Mouse (Mus musculus): ENCODE data around the gene Rere. TPM values are rescaled to one million over a fixed set of nuclear protein-coding genes. Genes with fewer than 3 reads are reported as not detected.

Gene Rere
- total RNA-seq, 2 experiments from 2014 or later, result 98.6 to 106 TPM

GRCm38 (mm10) chr4:150566193-150566592, 284.7 kb downstream of the Rere start:
- no peak for DNase-seq
- intact Hi-C loops (cut with DNase I), result no loop called here

DNA sequence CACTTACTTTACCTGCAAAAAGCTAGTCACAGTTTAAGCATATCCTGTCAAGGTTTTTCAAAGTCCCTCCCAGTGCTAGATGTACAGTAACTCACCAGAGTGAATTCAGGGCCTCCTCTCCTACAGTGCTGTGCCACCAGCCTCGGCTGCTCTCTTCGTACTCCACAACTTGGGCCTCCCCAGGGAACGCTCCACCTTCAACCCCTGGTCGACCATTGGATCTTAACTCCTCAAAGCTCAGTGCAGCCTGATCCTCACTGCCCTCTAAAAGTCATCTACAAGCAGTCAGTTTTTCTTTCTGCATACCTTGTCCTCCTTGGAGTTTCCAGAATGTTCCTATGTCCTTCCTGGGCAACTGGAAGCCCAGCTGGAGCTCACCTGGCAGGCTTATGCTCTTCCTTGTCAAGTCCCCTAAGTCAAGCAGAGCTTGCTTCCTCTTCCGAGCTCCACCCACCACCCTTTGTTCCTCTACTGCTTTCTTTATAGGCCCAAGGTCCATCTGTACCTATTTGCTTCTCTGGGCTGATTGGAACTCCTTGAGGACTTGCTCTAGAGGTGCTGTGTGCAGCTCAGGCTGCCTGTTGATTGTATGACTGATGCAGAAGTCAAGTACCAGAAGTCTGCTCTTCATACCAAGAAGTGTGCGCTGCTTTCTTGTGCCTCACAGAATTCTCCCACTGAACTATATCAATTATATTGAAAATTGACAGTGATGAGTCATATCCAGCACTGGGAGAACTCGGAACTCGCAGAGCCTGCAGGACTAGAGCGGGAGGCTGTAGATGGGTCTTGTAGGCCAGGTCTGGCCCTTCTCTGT, 287.1 kb downstream of the Rere start:
- no peak for DNase-seq
- intact Hi-C loops (cut with DNase I), result no loop called here

DNA sequence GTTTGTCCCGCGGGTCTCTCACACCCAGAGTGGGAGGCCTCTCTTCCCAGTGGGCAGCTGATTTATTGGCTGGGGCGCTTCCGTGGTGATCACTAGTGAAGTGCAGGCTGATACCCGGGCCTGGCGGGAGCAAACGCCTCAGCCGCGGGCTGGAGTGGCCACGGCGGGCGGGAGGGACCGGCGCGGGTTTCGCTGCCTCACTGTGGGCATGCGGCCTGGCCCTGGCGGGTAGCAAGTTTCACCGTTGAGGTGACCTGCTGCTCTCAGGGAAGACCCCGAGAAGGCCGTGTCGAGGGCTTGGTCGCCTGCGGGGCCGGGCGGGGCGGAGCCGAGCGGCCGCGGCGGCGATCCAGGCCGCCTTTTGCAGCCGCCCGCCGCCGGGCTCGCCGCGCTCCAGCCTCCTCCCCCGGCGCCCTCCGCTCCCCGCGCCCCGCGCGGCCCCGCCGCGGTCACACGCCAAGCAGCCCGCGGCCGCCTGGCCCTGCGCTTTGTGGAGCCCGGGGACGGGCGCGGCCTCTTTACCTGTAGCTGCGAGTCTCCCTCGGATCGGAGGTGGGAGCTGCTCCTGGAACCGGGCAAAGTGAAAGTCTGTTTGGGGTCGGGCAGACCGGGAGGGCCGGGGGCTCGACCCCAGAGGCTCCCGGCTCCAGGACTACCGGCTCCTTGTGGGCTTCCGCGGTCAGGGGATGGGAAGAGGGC, 287.8 kb downstream of the Rere start:
- intact Hi-C loops (cut with DNase I), result no loop called here
- DNase-seq, result peak; percentile 72

- intact Hi-C loops (cut with DNase I), result no loop called here
- DNase-seq, result peak; percentile 69
Measured at GRCm38 (mm10) chr4:150569834-150570571, 288.6 kb downstream of the Rere start.

DNA sequence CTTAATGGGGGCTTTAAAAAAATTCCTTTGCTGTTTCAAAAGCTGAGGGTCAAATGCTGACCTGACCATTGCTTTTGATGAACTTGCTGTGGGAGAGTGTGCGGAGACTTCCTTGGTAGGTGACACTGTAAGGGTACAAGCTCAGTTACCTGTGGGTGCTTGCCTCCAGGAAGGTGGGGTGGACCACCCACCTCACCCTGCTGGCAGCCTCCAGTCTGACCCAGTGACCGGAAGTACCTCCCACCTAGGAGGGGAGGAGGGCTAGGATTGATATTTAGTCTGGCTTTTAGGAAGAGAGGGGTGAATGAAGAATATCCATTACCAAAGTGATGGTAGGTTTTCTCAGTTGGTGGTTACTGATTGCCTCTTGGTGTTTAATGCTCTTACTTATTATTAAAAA, 289.3 kb downstream of the Rere start:
- intact Hi-C loops (cut with DNase I), result no loop called here
- no peak for DNase-seq

DNA sequence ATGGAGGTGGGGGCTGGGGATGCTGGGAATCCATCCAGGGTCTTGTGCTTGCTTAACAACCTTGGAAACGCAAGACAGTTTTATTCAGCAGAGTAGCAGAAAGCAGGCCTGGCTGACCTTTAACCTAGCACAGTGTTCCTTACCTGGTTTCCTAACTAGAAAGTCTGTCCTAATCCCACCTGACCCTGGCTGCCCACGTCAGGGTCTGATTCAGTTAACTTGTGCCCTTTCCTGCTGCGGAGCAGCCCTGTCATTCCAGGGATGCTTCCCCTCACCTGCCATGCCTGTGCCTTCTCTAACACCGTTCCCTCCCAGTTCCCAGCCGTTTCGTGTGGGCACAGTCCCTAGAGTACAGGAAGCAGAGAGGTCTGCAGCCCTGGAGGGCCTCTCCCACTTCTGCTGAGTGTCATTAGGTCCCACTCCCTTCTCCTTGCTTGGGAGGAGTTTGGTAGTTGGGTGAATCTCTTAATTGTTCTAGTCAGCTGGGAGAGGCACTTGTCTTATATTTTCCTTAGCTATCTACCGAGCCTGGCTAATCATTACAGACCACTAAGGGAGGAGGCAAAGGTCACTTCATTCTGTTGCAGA, 290.8 kb downstream of the Rere start:
- intact Hi-C loops (cut with DNase I), result no loop called here
- DNase-seq, result no peak

DNA sequence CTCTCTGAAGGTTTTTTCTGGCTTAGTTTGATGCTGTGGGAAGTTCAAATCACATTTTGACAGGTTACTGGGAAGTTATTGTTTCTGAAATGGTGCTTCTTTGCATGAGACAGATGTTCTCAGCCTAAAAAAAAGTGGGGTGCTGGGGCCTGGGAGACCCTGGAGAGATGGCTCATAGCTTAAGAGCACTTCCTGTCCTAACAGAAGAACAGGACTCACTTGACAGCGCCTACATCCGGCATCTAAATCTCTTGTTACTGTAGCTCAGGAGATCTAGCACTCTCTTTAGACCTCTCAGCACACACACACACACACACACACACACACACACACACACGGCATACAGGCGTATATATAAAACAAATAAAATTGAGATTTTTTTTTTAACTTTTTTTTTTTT, 291.5 kb downstream of the Rere start:
- intact Hi-C loops (cut with DNase I), result no loop called here
- DNase-seq, result no peak

- intact Hi-C loops (cut with DNase I), result no loop called here
- no peak for DNase-seq
Measured at GRCm38 (mm10) chr4:150575363-150576092, 294.1 kb downstream of the Rere start.

- intact Hi-C loops (cut with DNase I), result no loop called here
Measured at GRCm38 (mm10) chr4:150576339-150576738, 294.9 kb downstream of the Rere start.

DNA sequence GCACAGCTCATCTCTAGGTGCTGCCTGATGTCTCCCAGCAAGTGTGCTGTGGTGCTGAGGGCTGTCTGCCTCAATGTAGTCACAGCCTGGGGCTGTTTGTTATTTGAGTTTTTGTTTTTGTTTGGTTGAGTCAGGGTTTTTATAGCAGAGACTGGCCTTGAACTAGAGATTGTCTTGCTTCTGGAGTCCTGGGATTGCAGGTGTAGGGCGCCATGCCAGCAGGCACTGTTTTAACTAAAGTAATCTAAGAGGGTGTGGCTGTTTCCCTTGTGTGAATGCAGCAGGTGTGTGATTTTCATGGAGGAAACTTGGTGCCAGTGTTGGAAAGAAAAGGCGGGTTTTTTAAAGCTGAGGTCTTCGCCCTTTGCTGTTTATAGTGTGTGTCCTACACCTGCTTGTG, 296.6 kb downstream of the Rere start:
- intact Hi-C loops (cut with DNase I), result no loop called here
- no peak for DNase-seq

More at GRCm38 (mm10) chr4:150576339-150576738, 294.9 kb downstream of the Rere start:
- DNase-seq, result no peak

DNA sequence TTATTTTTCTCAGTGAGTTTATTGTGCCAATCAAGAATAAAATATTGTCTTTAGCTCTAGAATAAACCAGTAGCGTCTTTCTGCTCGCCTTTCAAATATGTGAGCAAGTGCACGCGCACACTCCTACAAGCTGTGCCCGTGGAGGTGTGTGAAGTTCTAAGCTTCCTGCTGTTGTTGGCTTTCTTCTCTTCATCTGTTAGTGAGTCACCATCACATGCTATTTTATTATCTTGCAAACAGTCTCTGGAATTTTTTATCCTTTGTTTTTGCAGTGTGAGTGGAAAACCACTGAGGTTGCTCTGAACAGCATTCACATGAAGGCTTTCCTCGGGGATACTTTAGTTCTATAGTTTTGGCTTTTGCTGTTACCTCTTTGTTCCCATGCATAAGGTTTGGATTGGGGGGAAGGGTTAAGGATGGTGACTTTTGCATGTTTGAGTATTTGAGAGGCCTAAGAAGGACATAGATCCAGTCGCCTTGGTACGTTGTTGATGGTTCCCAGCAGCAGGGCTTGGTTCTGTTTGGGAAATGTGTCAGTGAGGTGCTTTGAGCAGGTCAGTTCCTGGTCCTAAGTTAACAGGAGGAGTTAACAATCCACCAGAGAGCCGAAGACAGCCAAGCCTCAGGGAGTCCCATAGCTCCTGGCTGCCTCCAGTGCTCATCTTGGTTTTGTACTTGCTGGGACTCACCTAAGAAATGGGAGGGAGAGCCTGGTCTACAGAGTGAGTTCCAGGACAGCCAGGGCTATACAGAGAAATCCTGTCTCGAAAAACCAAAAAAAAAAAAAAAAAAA, 300.7 kb downstream of the Rere start:
- intact Hi-C loops (cut with DNase I), result no loop called here
- DNase-seq, result no peak

DNA sequence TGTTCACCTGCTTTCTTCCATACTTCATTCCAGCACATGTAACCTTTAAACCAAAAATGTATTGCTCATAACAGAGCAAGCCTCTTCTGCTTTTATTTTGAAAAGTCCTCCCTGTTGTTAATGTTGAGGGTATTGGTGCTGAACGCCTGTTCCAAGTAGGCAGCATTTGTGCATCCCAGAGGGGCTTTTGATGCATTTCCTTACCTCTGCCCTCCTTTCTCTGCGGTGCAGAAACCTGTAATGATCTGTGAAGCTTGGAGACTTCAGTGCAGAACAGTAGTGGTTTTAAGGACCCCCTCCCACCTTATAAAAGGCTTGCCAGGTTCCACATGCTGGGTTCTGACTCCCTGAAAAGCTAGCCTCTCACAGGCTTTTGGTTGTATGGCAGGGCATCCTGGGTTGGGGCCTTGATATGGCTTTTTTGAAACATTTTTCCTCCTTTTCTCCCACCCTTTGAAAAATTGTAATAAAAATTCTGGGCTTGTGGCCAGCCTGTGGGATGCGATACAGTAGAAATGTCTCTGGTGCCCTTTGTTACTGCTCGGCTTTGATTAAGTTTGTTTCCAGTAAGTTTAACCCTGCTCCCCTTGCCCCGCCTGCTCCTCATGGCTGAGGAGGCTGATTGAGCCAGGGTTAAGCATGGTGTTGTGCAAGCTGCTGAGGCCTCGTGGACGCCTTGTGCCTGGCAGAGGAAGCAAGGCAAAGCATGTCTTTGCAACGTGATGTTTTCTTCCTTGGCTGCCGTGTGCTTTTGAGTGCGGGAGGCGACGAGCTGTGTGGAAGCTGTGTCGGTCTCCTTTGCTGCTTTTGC, 301.7 kb downstream of the Rere start:
- DNase-seq, result peak; percentile 34
- intact Hi-C loops (cut with DNase I), result no loop called here

- DNase-seq, result no peak
- intact Hi-C loops (cut with DNase I), result no loop called here
Measured at GRCm38 (mm10) chr4:150583777-150584135, 302.3 kb downstream of the Rere start.

GRCm38 (mm10) chr4:150585800-150586199, 304.4 kb downstream of the Rere start:
- no peak for DNase-seq
- intact Hi-C loops (cut with DNase I), result no loop called here

- intact Hi-C loops (cut with DNase I), result no loop called here
- no peak for DNase-seq
Measured at GRCm38 (mm10) chr4:150586275-150586674, 304.8 kb downstream of the Rere start.

DNA sequence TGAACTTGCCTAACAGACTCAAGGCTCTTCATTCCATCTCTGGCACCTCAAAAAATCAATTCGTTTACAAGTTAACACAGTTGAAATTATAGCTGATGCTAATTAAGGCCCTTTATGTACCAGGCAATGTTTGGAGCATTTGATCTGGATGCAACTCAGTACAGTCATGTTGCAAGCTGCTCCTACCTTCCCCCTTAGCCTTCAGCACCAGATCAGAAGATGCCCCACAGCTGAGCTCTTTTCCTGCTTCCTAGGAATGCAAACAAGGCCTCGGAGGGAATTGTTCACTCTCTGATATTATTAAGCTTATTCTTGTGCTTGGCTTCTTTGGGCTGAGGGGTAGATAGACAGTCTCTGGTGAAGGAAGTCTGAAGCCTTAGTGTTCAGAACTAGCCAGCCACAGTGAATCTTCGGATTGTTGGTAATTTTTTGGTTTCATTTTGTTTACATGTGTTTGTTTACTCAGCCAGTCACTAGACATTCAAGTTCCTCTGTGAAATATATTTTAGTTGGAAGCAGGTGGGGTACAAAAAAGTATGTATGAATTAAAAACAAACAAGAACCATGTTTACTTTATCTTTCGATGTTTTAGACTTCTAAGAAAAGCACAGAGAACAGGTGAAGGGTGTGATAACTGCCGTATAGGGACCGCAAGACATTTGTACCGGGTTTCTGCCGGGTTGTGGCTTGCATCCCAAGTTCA, 306.3 kb downstream of the Rere start:
- DNase-seq, result no peak
- intact Hi-C loops (cut with DNase I), result no loop called here

GRCm38 (mm10) chr4:150588300-150588621, 306.8 kb downstream of the Rere start:
- intact Hi-C loops (cut with DNase I), result no loop called here
- DNase-seq, result no peak

DNA sequence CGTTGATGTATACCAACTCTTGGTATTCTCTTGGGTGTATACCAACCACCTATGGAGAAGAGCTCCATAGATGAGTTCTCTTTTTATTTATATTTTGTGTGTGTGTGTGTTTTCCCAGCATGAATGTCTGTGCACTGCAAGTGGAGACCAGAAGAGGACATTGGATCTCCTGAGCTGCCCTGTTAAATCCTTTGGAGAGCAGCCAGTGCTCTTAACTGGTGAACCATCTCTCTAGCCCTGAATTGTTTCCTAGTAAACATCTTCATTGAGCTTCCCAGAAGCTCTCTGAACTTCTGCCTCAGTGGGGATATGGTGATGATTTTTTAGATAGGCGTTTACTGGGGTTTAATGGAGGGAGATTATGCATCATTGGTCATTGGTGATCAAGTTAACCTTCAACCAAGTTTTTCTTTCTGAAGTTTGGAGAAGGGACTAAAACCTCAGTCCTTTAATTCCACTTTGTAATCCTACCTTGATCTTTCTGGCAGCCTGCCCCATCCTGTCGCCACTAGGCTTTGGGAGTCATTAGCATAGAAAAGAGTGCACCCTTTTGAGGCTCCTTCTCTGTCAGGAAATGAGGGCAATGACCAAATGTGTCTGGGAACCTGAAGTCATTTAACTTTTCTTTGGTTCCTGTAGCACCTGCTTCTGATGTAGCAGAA, 309.3 kb downstream of the Rere start:
- intact Hi-C loops (cut with DNase I), result no loop called here
- no peak for DNase-seq

All from left cerebral cortex, postnatal 4 days (tissue).